Comparison of ENCODE assay signal across 26 mouse cellular contexts in genomic region chr6:24564081-24564480, GRCm38 (mm10). TPM values are rescaled to one million over a fixed set of nuclear protein-coding genes. Genes with fewer than 3 reads are reported as not detected.
DNase-seq lines count a peak whose midpoint lies in the region; ATAC-seq and TF ChIP-seq lines count a peak whose summit lies in the region.
"Had no signal": no experiment of that assay in that cellular context is flagged by ENCODE, and none has a peak within 500 bp of the region (broad histone marks: within the 10 kb centered on the region; RNA-seq: fewer than 3 reads in every experiment).

No protein-coding gene starts in this region.

- WGBS in heart, adult 2 months, result 46% methylated on average over 9 of the region's 9 CpGs
- WGBS in midbrain, embryonic 11.5 days, result 76% methylated on average over 9 of the region's 9 CpGs

- H3K27me3 ChIP-seq in heart, adult 2 months (ENCODE audit: control insufficient read depth, insufficient read depth, low read length), result no peaks in the 10 kb centered on the region
- no peaks in the 10 kb centered on the region for H3K27me3 ChIP-seq in midbrain, embryonic 11.5 days (ENCODE audit: control insufficient read depth, insufficient read depth, low read length)
- H3K27me3 ChIP-seq: forebrain, embryonic 15.5 days; intestine, embryonic 15.5 days; midbrain, embryonic 12.5 days; Patski; stomach, embryonic 15.5 days had no signal

- no peak for TF ChIP-seq POLR2A in heart, adult 2 months (IDR thresholded peaks at IDR 0.05; ENCODE audit: insufficient read depth, low read depth, low read length)
- TF ChIP-seq POLR2A in brain, embryonic 14.5 days (IDR thresholded peaks at IDR 0.05; ENCODE audit: borderline replicate concordance, extremely low read depth, insufficient read depth, insufficient read length, poor library complexity, severe bottlenecking), result no peak

- no peak overlapping the region for H3K9ac ChIP-seq in heart, adult 2 months (ENCODE audit: low read depth, low read length)
- H3K9ac ChIP-seq in midbrain, embryonic 11.5 days (ENCODE audit: low read length), result no peak overlapping the region
- H3K9ac ChIP-seq: forebrain, embryonic 15.5 days; hindbrain, embryonic 14.5 days; intestine, embryonic 15.5 days; lung, embryonic 14.5 days; midbrain, embryonic 12.5 days; stomach, embryonic 15.5 days had no signal

- H3K27ac ChIP-seq in heart, adult 2 months, result no peak overlapping the region
- no peak overlapping the region for H3K27ac ChIP-seq in midbrain, embryonic 11.5 days (ENCODE audit: low read depth, low read length)
- H3K27ac ChIP-seq: embryonic facial prominence, embryonic 10.5 days; forebrain, embryonic 15.5 days; gastrocnemius, adult 2 months; hindbrain, embryonic 14.5 days; intestine, embryonic 15.5 days; kidney, postnatal 0 days; limb, embryonic 10.5 days; midbrain, embryonic 12.5 days; stomach, embryonic 15.5 days had no signal

- TF ChIP-seq CTCF in heart, adult 2 months (IDR thresholded peaks at IDR 0.05), result peak; percentile 33
- no peak for TF ChIP-seq CTCF in brain, embryonic 14.5 days (IDR thresholded peaks at IDR 0.05; ENCODE audit: borderline replicate concordance, extremely low read depth, insufficient read depth, insufficient read length)

- no peak for ATAC-seq in midbrain, embryonic 11.5 days (ENCODE audit: low FRiP score)
- ATAC-seq: activated CD4-positive, CD25-positive, alpha-beta regulatory T cell, adult 4 months; forebrain, embryonic 15.5 days; intestine, embryonic 15.5 days; Patski had no signal

- H3K79me2 ChIP-seq in heart, adult 2 months (replicated peaks; ENCODE audit: control insufficient read depth, insufficient read depth, low read length), result no peaks in the 10 kb centered on the region

- no peak overlapping the region for H3K4me2 ChIP-seq in midbrain, embryonic 11.5 days
- H3K4me2 ChIP-seq: forebrain, embryonic 15.5 days; hindbrain, embryonic 14.5 days; intestine, embryonic 15.5 days; liver, embryonic 11.5 days; lung, embryonic 14.5 days; midbrain, embryonic 12.5 days; stomach, embryonic 15.5 days had no signal

- no peaks in the 10 kb centered on the region; the same call in 1 of the 2 replicates for H3K4me1 ChIP-seq in heart, adult 2 months (ENCODE audit: control insufficient read depth, insufficient read depth, low read length)
- no peaks in the 10 kb centered on the region for H3K4me1 ChIP-seq in midbrain, embryonic 11.5 days (ENCODE audit: control insufficient read depth, insufficient read depth, low read length)
- H3K4me1 ChIP-seq: embryonic facial prominence, embryonic 10.5 days; forebrain, embryonic 15.5 days; intestine, embryonic 15.5 days; limb, embryonic 10.5 days; midbrain, embryonic 12.5 days; stomach, embryonic 15.5 days had no signal

- no peak overlapping the region for H3K4me3 ChIP-seq in heart, adult 2 months
- H3K4me3 ChIP-seq in midbrain, embryonic 11.5 days (ENCODE audit: low read depth, low read length), result no peak overlapping the region
- H3K4me3 ChIP-seq: embryonic facial prominence, embryonic 10.5 days; forebrain, embryonic 15.5 days; gastrocnemius, adult 2 months; intestine, embryonic 15.5 days; limb, embryonic 10.5 days; midbrain, embryonic 12.5 days; stomach, embryonic 15.5 days had no signal

- peaks cover 3% of the 10 kb centered on the region for H3K36me3 ChIP-seq in heart, adult 2 months (ENCODE audit: control insufficient read depth, insufficient read depth, low read length)
- H3K36me3 ChIP-seq in midbrain, embryonic 11.5 days (ENCODE audit: control insufficient read depth, insufficient read depth, low read length), result no peaks in the 10 kb centered on the region
- H3K36me3 ChIP-seq: embryonic facial prominence, embryonic 10.5 days; forebrain, embryonic 15.5 days; intestine, embryonic 15.5 days; limb, embryonic 10.5 days; midbrain, embryonic 12.5 days; stomach, embryonic 15.5 days had no signal

- DNase-seq in heart, adult 2 months, result no peak
- DNase-seq in heart, postnatal 10 days, result no peak
- DNase-seq in brain, embryonic 14.5 days (ENCODE audit: low read depth), result peak; percentile 14
- peak; percentile 42 for DNase-seq in cerebellum, adult 9-10 months
- peak; percentile 44 to 61 for DNase-seq in layer of hippocampus, adult 8-10 months (ENCODE audit: low spot score in 2 of 2)
- DNase-seq in midbrain, embryonic 11.5 days (ENCODE audit: low spot score, missing footprints), result no peak
- DNase-seq in urinary bladder, postnatal 4 days (ENCODE audit: low spot score in 2 of 2), result no peak
- no peak for DNase-seq in adipocyte (ENCODE audit: low spot score)
- DNase-seq: adrenal gland, postnatal 36 days; B cell, adult 2 months; gastrocnemius, adult 2 months; lung, embryonic 14.5 days; lung, postnatal 4 days; spleen, adult 18-20 months had no signal

- no peak for TF ChIP-seq EP300 in heart, adult 2 months (IDR thresholded peaks at IDR 0.05; ENCODE audit: insufficient read depth, low read depth, low read length)

- no peaks in the 10 kb centered on the region for H3K9me3 ChIP-seq in midbrain, embryonic 11.5 days (ENCODE audit: control insufficient read depth, low read length)
- H3K9me3 ChIP-seq: embryonic facial prominence, embryonic 10.5 days; forebrain, embryonic 15.5 days; intestine, embryonic 15.5 days; limb, embryonic 10.5 days; midbrain, embryonic 12.5 days; stomach, embryonic 15.5 days had no signal

- intact Hi-C loops in heart, adult 2 months (cut with DNase I), result no loop called here
- intact Hi-C loops in heart, postnatal 10 days (cut with DNase I), result no loop called here

RNA-seq across cellular contexts. Expression of gene Lmod2, which starts 33.5 kb away (rescaled TPM):
- 100 to 1,000 TPM; 691 to 757 TPM for total RNA-seq in heart, adult 2 months (2021)
- 191 and 268 TPM in 2 replicates for polyA plus RNA-seq in heart, adult 2 months (2012; rRNA removed)
- total RNA-seq in heart, postnatal 10 days (2021), result 100 to 1,000 TPM; 278 to 346 TPM
- not detected in 2 replicates for polyA plus RNA-seq in brain, embryonic 14.5 days (2012; rRNA removed)
- not detected for total RNA-seq in layer of hippocampus, adult 8-10 months (2022)
- not detected in 2 replicates for polyA plus RNA-seq in midbrain, embryonic 11.5 days (2014; fragmentation: Nextera tagmentation; extraction: Ambion mirVana)
- polyA plus RNA-seq: activated CD4-positive, CD25-positive, alpha-beta regulatory T cell, adult 4 months; embryonic facial prominence, embryonic 10.5 days; forebrain, embryonic 15.5 days; hindbrain, embryonic 14.5 days; intestine, embryonic 15.5 days; kidney, postnatal 0 days; midbrain, embryonic 12.5 days; neural tube, embryonic 14.5 days; Patski had no signal

RNA-seq across cellular contexts. Expression of gene Asb15, which starts 36.1 kb away (rescaled TPM):
- 10 to 100 TPM; 61.4 to 69.9 TPM for total RNA-seq in heart, adult 2 months (2021)
- 31.0 and 61.4 TPM in 2 replicates for polyA plus RNA-seq in heart, adult 2 months (2012; rRNA removed)
- 10 to 100 TPM; 20.1 to 22.7 TPM for total RNA-seq in heart, postnatal 10 days (2021)
- polyA plus RNA-seq in brain, embryonic 14.5 days (2012; rRNA removed), result 0.01 and 0.03 TPM in 2 replicates
- under 1 TPM in 1 of 4 experiments, not detected in 3; 0.14 TPM for total RNA-seq in layer of hippocampus, adult 8-10 months (2022)
- polyA plus RNA-seq in midbrain, embryonic 11.5 days (2014; fragmentation: Nextera tagmentation; extraction: Ambion mirVana), result not detected in 2 replicates
- total RNA-seq: adrenal gland, postnatal 36 days had no signal
- polyA plus RNA-seq: activated CD4-positive, CD25-positive, alpha-beta regulatory T cell, adult 4 months; embryonic facial prominence, embryonic 10.5 days; forebrain, embryonic 15.5 days; intestine, embryonic 15.5 days; limb, embryonic 10.5 days; liver, embryonic 11.5 days; midbrain, embryonic 12.5 days; neural tube, embryonic 14.5 days; Patski; stomach, embryonic 15.5 days had no signal

RNA-seq across cellular contexts. Expression of gene Ndufa5, which starts 36.3 kb away (rescaled TPM):
- 1,000 to 10,000 TPM; 1,490 to 1,734 TPM for total RNA-seq in heart, adult 2 months (2021)
- 66.3 and 92.6 TPM in 2 replicates for polyA plus RNA-seq in heart, adult 2 months (2012; rRNA removed)
- 1,000 to 10,000 TPM; 1,040 to 1,065 TPM for total RNA-seq in heart, postnatal 10 days (2021)
- polyA plus RNA-seq in brain, embryonic 14.5 days (2012; rRNA removed), result 20.1 and 36.1 TPM in 2 replicates
- total RNA-seq in layer of hippocampus, adult 8-10 months (2022), result 100 to 1,000 TPM; 238 to 295 (median 263) TPM
- 258 TPM in 2 replicates for polyA plus RNA-seq in midbrain, embryonic 11.5 days (2014; fragmentation: Nextera tagmentation; extraction: Ambion mirVana)

RNA-seq across cellular contexts. Expression of gene Iqub, which starts 49.2 kb away (rescaled TPM):
- total RNA-seq in heart, adult 2 months (2021), result under 1 TPM; 0.47 to 0.52 TPM
- polyA plus RNA-seq in heart, adult 2 months (2012; rRNA removed), result 0.06 and 0.08 TPM in 2 replicates
- total RNA-seq in heart, postnatal 10 days (2021), result under 1 TPM; 0.17 to 0.25 TPM
- 0.82 and 1.4 TPM in 2 replicates for polyA plus RNA-seq in brain, embryonic 14.5 days (2012; rRNA removed)
- total RNA-seq in layer of hippocampus, adult 8-10 months (2022), result 1 to 10 TPM; 1.9 to 3.1 (median 2.6) TPM
- 0.08 and 0.18 TPM in 2 replicates for polyA plus RNA-seq in midbrain, embryonic 11.5 days (2014; fragmentation: Nextera tagmentation; extraction: Ambion mirVana)
- polyA plus RNA-seq: activated CD4-positive, CD25-positive, alpha-beta regulatory T cell, adult 4 months; intestine, embryonic 15.5 days; limb, embryonic 10.5 days; liver, embryonic 11.5 days; Patski had no signal

Comparison
In these comparisons a context has a peak if more than half of its experiments do, and no peak if none do; other contexts are left out.
1. DNase-seq: peak in brain, embryonic 14.5 days (single experiment), cerebellum, adult 9-10 months (single experiment) and layer of hippocampus, adult 8-10 months (2 of 2); none in heart, adult 2 months (0 of 2), heart, postnatal 10 days (0 of 2), midbrain, embryonic 11.5 days (single experiment), urinary bladder, postnatal 4 days (0 of 2) and adipocyte (single experiment).
2. RNA of gene Lmod2, which starts 33.5 kb away (total RNA-seq): 691 to 757 TPM in heart, adult 2 months and 278 to 346 TPM in heart, postnatal 10 days; not detected in layer of hippocampus, adult 8-10 months; every median in the first group is over 100 times any median in the second.
3. RNA of gene Asb15, which starts 36.1 kb away (total RNA-seq): 61.4 to 69.9 TPM in heart, adult 2 months and 20.1 to 22.7 TPM in heart, postnatal 10 days; 0.14 TPM in layer of hippocampus, adult 8-10 months; every median in the first group is over 10 times any median in the second.